Mouse (Mus musculus): ENCODE measurements around the gene Selenof. TPM values are rescaled to one million over a fixed set of nuclear protein-coding genes. Genes with fewer than 3 reads are reported as not detected.

The Selenof gene
- total RNA-seq (2023; ENCODE audit: inconsistent age) = 116 to 133 TPM (median 123 TPM) in 4 replicates

GRCm38 (mm10) chr3:144570047-144570815, at the start of gene Selenof, which contains the start of gene Hs2st1:
Gene Selenof, plus strand, starts transcription at chr3:144570304.
Gene Hs2st1, minus strand, starts transcription at chr3:144570181.

Other genes starting within 250 kb of the Selenof start
- 13.6 to 17.1 TPM (median 14.5 TPM) in 4 replicates for gene Hs2st1, start 123 bp upstream of the Selenof start, total RNA-seq (2023; ENCODE audit: inconsistent age)
- 126 to 140 TPM (median 130 TPM) in 4 replicates for gene Sh3glb1, start 150.0 kb downstream of the Selenof start, total RNA-seq (2023; ENCODE audit: inconsistent age)
- gene Clca3a1, start 190.7 kb downstream of the Selenof start, total RNA-seq (2023; ENCODE audit: inconsistent age) = 0.12 TPM in 1 of 4 replicates, not detected in the others
- gene Clca3a2, start 249.2 kb downstream of the Selenof start, total RNA-seq (2023; ENCODE audit: inconsistent age) = not detected in 4 replicates